Mouse (Mus musculus) heart, embryonic 13.5 days (tissue): ENCODE data around the gene Aoc3. TPM values are rescaled to one million over a fixed set of nuclear protein-coding genes. Genes with fewer than 3 reads are reported as not detected.
"Not testable (repeated sequence)": the region's sequence is repeated elsewhere in the genome, so short reads cannot be mapped to it uniquely, and the experiment has no call there.

Experiments used
- ATAC-seq: fragments of 200-750 bp; cut with Nextera tagmentation; 2 replicates; pipeline ENCODE4 v1.8.0; 2017; ENCODE audit warnings: moderate TSS enrichment; ENCODE audit not compliant: insufficient number of reproducible peaks, low FRiP score, low TSS enrichment; ENCODE audit errors: extremely low read depth
- H3K27ac ChIP-seq: fragments of 300-500 bp; sonication (generic); replicated peaks from 2 replicates; pipeline ENCODE4 v1.5.1; 2015; ENCODE audit warnings: moderate library complexity, mild to moderate bottlenecking, inconsistent platforms
- H3K27me3 ChIP-seq: fragments of 300-500 bp; sonication (generic); replicated peaks from 2 replicates; pipeline ENCODE4 v1.6.1; 2015; ENCODE audit warnings: mild to moderate bottlenecking, inconsistent platforms
- H3K36me3 ChIP-seq: fragments of 300-500 bp; sonication (generic); 2 replicates; pipeline ENCODE4 v1.6.1; 2015; ENCODE audit warnings: mild to moderate bottlenecking, inconsistent platforms
- H3K4me1 ChIP-seq: fragments of 300-500 bp; sonication (generic); 2 replicates; pipeline ENCODE4 v1.6.1; 2015; ENCODE audit warnings: inconsistent platforms
- H3K4me2 ChIP-seq: fragments of 300-500 bp; sonication (generic); 2 replicates; pipeline ENCODE4 v1.6.1; 2015; ENCODE audit warnings: inconsistent platforms, mild to moderate bottlenecking, moderate library complexity
- H3K4me3 ChIP-seq: fragments of 300-500 bp; sonication (generic); 2 replicates; pipeline ENCODE4 v1.5.1; 2015; ENCODE audit warnings: moderate library complexity, mild to moderate bottlenecking, inconsistent platforms
- H3K9ac ChIP-seq: fragments of 300-500 bp; sonication (generic); 2 replicates; pipeline ENCODE4 v1.6.1; 2015; ENCODE audit warnings: inconsistent platforms, mild to moderate bottlenecking, moderate library complexity
- H3K9me3 ChIP-seq: fragments of 300-500 bp; sonication (generic); 2 replicates; pipeline ENCODE4 v1.6.1; 2016; ENCODE audit warnings: inconsistent platforms
- WGBS: fragments of 180-500 bp; shearing (Covaris S2); methylation state at CpG from one replicate; pipeline ENCODE4 v1.1.7; 2015; ENCODE audit warnings: mixed read lengths; 5-methylcytosine and 5-hydroxymethylcytosine counted together
- polyA plus RNA-seq: library from polyadenylated mRNA; unstranded; fragments of >200 nt; fragmentation: Nextera tagmentation; extraction: Ambion mirVana; gene quantifications from 2 replicates; pipeline ENCODE4 v1.2.1, GENCODE M21; 2015

Aoc3 gene
- polyA plus RNA-seq, 1 experiment from 2014 or later = 0.28 TPM

- Histone ChIP-seq H3K27me3 (no peaks in the 10 kb centered on the region), H3K4me1 (peaks cover 24% of the 10 kb centered on the region), H3K4me3 (no peak overlapping the region), H3K36me3 (peaks cover 23% of the 10 kb centered on the region), H3K27ac (no peak overlapping the region), H3K4me2 (no peak overlapping the region), H3K9me3 (no peaks in the 10 kb centered on the region), H3K9ac (no peak overlapping the region)
- no peak for ATAC-seq
- 64% methylated on average over 6 of the region's 6 CpGs for WGBS
Observed at GRCm38 (mm10) chr11:101328941-101329635, 1.3 kb upstream of the Aoc3 start.

DNA sequence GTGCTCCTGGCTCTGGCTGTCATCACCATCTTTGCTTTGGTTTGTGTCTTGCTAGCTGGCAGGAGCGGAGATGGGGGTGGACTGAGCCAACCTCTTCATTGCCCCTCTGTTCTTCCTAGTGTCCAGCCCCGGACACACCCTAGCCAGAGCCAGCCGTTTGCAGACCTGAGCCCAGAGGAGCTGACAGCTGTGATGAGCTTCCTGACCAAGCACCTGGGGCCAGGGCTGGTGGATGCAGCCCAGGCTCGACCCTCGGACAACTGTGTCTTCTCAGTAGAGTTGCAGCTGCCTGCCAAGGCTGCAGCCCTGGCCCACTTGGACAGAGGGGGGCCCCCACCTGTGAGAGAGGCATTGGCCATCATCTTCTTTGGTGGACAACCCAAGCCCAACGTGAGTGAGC, 556 bp downstream of the Aoc3 start:
- H3K9me3 ChIP-seq, H3K27me3 ChIP-seq, H3K36me3 ChIP-seq, H3K9ac ChIP-seq, H3K4me3 ChIP-seq, ATAC-seq: not testable (repeated sequence)
- 61% methylated on average over 6 of the region's 6 CpGs for WGBS
- Histone ChIP-seq H3K4me2 (peak overlapping the region; percentile 11; the same call in 1 of the 2 replicates), H3K27ac (0 out of 2 replicates have a peak overlapping the region, but pooled peaks have one; percentile 8), H3K4me1 (peaks cover 29% of the 10 kb centered on the region)

- H3K27ac ChIP-seq = no peak overlapping the region
- no peak overlapping the region for H3K4me2 ChIP-seq
Observed at GRCm38 (mm10) chr11:101332537-101332936, 2.1 kb downstream of the Aoc3 start.

GRCm38 (mm10) chr11:101334023-101334422, 3.6 kb downstream of the Aoc3 start:
- Histone ChIP-seq H3K4me2 (no peak overlapping the region), H3K4me1 (peaks cover 36% of the 10 kb centered on the region), H3K9me3 (no peaks in the 10 kb centered on the region), H3K27ac (no peak overlapping the region), H3K36me3 (no peaks in the 10 kb centered on the region), H3K4me3 (no peak overlapping the region), H3K9ac (no peak overlapping the region), H3K27me3 (no peaks in the 10 kb centered on the region)
- WGBS = 48% methylated on average over 10 of the region's 10 CpGs
- ATAC-seq = no peak

More at GRCm38 (mm10) chr11:101332537-101332936, 2.1 kb downstream of the Aoc3 start:
- WGBS = 65% methylated on average over 3 of the region's 3 CpGs
- H3K4me3 ChIP-seq = no peak overlapping the region
- H3K4me1 ChIP-seq = peaks cover 34% of the 10 kb centered on the region
- H3K9ac ChIP-seq = no peak overlapping the region
- no peak for ATAC-seq
- H3K9me3 ChIP-seq = no peaks in the 10 kb centered on the region
- no peaks in the 10 kb centered on the region for H3K36me3 ChIP-seq
- H3K27me3 ChIP-seq = no peaks in the 10 kb centered on the region

GRCm38 (mm10) chr11:101334516-101334915, 4.1 kb downstream of the Aoc3 start:
- H3K9ac ChIP-seq = no peak overlapping the region
- H3K4me2 ChIP-seq = no peak overlapping the region
- no peak overlapping the region for H3K4me3 ChIP-seq
- H3K9me3 ChIP-seq = no peaks in the 10 kb centered on the region
- H3K36me3 ChIP-seq = no peaks in the 10 kb centered on the region
- H3K27me3 ChIP-seq = no peaks in the 10 kb centered on the region
- H3K4me1 ChIP-seq = peaks cover 32% of the 10 kb centered on the region
- no peak for ATAC-seq
- WGBS = 20% methylated on average over 6 of the region's 6 CpGs
- H3K27ac ChIP-seq = no peak overlapping the region

- 76% methylated on average over 9 of the region's 9 CpGs for WGBS
- no peak overlapping the region for H3K4me2 ChIP-seq
- H3K4me1 ChIP-seq = peaks cover 27% of the 10 kb centered on the region
- no peak overlapping the region for H3K9ac ChIP-seq
- H3K9me3 ChIP-seq = no peaks in the 10 kb centered on the region
- ATAC-seq = no peak
- H3K27me3 ChIP-seq = no peaks in the 10 kb centered on the region
- no peak overlapping the region for H3K4me3 ChIP-seq
- H3K27ac ChIP-seq = no peak overlapping the region
- no peaks in the 10 kb centered on the region for H3K36me3 ChIP-seq
Observed at GRCm38 (mm10) chr11:101335685-101336084, 5.3 kb downstream of the Aoc3 start.

GRCm38 (mm10) chr11:101338123-101338760, 7.8 kb downstream of the Aoc3 start:
- H3K4me3 ChIP-seq = peak overlapping the region; percentile 41
- peak; percentile 75; the same call in 1 of the 2 replicates for ATAC-seq
- H3K27ac ChIP-seq = peak overlapping the region; percentile 72
- 2% methylated on average over 9 of the region's 9 CpGs for WGBS
- H3K36me3 ChIP-seq = no peaks in the 10 kb centered on the region
- no peaks in the 10 kb centered on the region for H3K27me3 ChIP-seq
- H3K4me1 ChIP-seq = peaks cover 24% of the 10 kb centered on the region
- H3K9ac ChIP-seq = peak overlapping the region; percentile 68
- no peaks in the 10 kb centered on the region for H3K9me3 ChIP-seq
- peak overlapping the region; percentile 71 for H3K4me2 ChIP-seq

DNA sequence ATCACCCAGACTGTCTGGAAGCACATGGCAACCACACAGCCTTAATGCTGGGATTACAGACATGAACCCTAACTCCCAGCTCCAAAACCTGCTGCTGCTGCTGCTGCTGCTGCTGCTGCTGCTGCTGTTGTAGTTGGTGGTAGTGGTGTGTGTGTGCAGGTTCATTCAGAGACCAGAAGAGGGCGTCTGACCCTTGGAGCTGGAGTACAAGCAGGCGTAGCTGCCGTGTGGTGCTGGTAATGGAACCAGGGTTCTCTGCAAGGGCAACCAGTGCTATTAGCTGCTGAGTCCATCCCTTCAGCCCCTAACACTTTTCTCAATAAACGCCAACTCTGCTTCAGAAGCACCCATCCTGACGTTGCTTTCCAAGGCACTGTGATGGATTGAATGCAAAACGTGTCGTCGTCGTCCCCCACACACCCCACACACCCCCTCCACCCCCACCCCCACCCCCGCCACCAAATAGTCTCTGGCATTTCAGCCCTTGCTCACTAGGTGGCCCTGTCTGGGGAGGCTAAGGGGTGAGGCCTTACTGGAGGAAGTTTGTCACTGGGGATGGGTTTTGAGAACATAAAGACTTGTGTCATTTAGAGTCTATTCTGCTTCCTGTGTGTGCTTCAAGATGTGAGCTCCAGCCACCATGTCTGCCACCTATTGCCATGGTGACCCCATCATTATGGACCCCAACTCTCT, 16.8 kb downstream of the Aoc3 start:
- Histone ChIP-seq H3K4me1 (no peaks in the 10 kb centered on the region; the same call in 1 of the 2 replicates), H3K36me3 (no peaks in the 10 kb centered on the region), H3K9ac (no peak overlapping the region), H3K4me3 (no peak overlapping the region), H3K9me3 (peaks cover 6% of the 10 kb centered on the region; the same call in 1 of the 2 replicates), H3K4me2 (no peak overlapping the region), H3K27me3 (no peaks in the 10 kb centered on the region), H3K27ac (no peak overlapping the region)
- WGBS = 68% methylated on average over 10 of the region's 10 CpGs
- ATAC-seq = no peak

- Histone ChIP-seq H3K4me3 (no peak overlapping the region), H3K27me3 (no peaks in the 10 kb centered on the region), H3K4me1 (no peaks in the 10 kb centered on the region; the same call in 1 of the 2 replicates), H3K9ac (no peak overlapping the region), H3K9me3 (peaks cover 6% of the 10 kb centered on the region; the same call in 1 of the 2 replicates), H3K27ac (no peak overlapping the region), H3K4me2 (no peak overlapping the region), H3K36me3 (no peaks in the 10 kb centered on the region)
- no peak for ATAC-seq
- WGBS = 51% methylated on average over 7 of the region's 7 CpGs
Observed at GRCm38 (mm10) chr11:101348774-101349173, 18.4 kb downstream of the Aoc3 start.

DNA sequence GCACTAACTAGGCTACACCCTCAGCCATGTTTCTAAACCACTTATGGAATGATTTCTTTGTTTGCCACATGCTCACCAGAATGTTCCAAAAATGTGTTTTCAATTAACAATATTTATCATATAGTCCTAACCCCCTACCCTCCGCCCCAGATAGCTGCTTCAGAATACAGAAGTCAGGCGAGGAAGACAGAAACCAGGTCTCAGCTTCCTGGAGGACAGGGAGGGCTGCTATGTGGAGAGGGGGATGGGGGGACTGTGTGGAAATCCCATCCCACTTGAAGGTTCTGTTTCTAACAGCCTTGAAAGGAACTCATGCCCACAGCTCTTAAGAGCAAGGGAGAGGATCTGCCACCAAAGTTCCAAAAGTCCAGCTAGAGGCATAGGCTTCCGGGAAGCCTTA, 18.8 kb downstream of the Aoc3 start:
- Histone ChIP-seq H3K9ac (no peak overlapping the region), H3K27ac (no peak overlapping the region), H3K36me3 (no peaks in the 10 kb centered on the region), H3K9me3 (peaks cover 6% of the 10 kb centered on the region; the same call in 1 of the 2 replicates), H3K4me3 (no peak overlapping the region), H3K27me3 (no peaks in the 10 kb centered on the region), H3K4me2 (no peak overlapping the region), H3K4me1 (no peaks in the 10 kb centered on the region; the same call in 1 of the 2 replicates)
- 57% methylated on average over 3 of the region's 3 CpGs for WGBS
- no peak for ATAC-seq

DNA sequence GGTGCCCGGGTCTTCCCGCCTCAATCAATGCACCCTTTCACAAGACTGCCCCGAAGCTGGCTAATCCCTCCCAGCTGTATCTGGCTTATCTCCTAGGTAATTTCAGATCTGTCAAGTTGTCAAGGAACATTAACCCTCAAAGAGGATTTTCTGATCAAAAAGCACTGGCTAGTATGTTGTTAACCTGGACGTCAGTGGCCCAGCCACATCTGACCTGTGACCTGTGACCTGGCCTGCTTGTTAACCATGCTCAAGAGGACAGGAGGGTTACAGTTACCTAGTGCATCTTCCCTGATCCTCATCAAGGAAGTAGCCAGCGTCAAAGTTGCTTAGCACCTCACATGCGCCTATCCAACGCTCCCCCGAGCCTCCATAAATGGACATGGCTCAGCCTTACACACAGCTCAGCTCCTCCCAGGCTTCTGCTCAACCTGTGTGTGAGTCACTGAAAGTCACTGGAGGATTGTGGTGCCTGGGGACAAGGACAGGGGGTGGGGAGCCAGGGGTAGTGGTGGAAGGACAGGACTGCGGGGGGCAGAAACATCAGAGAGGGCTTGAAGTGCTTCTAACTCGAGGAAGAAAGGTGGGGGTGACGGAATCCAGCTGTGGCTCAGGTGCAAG, 20.8 kb downstream of the Aoc3 start:
- Histone ChIP-seq H3K9ac (no peak overlapping the region), H3K36me3 (no peaks in the 10 kb centered on the region), H3K4me3 (no peak overlapping the region), H3K4me1 (no peaks in the 10 kb centered on the region; the same call in 1 of the 2 replicates), H3K27me3 (no peaks in the 10 kb centered on the region), H3K9me3 (peaks cover 6% of the 10 kb centered on the region; the same call in 1 of the 2 replicates), H3K27ac (no peak overlapping the region), H3K4me2 (no peak overlapping the region)
- 50% methylated on average over 11 of the region's 11 CpGs for WGBS
- ATAC-seq = no peak
